ENCODE assay signal across 14 mouse cellular contexts in genomic region chr1:185343422-185343821, GRCm38 (mm10). TPM values are rescaled to one million over a fixed set of nuclear protein-coding genes. Genes with fewer than 3 reads are reported as not detected.
DNase-seq lines count a peak whose midpoint lies in the region; ATAC-seq and TF ChIP-seq lines count a peak whose summit lies in the region.
"Had no signal": no experiment of that assay in that cellular context is flagged by ENCODE, and none has a peak within 500 bp of the region (broad histone marks: within the 10 kb centered on the region; RNA-seq: fewer than 3 reads in every experiment).

No protein-coding gene starts in this region.

- H3K9ac ChIP-seq in forebrain, embryonic 15.5 days (replicated peaks), result no peak overlapping the region
- no peak overlapping the region for H3K9ac ChIP-seq in forebrain, embryonic 12.5 days
- no peak overlapping the region for H3K9ac ChIP-seq in liver, embryonic 11.5 days (ENCODE audit: low read depth, low read length)
- H3K9ac ChIP-seq in ES-Bruce4 (ENCODE audit: low read depth, poor library complexity, severe bottlenecking), result no peak overlapping the region
- H3K9ac ChIP-seq: embryonic facial prominence, embryonic 15.5 days; liver, embryonic 13.5 days had no signal

- DNase-seq in liver, result peak; percentile 7
- DNase-seq in liver, embryonic 11.5 days (ENCODE audit: low spot score), result no peak
- DNase-seq in testis, postnatal 14 days (ENCODE audit: low spot score), result no peak
- no peak for DNase-seq in spleen, postnatal 14 days (ENCODE audit: low spot score in 2 of 2)
- DNase-seq: adrenal gland, adult 2 months; heart, postnatal 14 days; kidney, postnatal 36 days; liver, embryonic 13.5 days had no signal

- H3K4me1 ChIP-seq in forebrain, embryonic 15.5 days, result no peaks in the 10 kb centered on the region
- no peaks in the 10 kb centered on the region for H3K4me1 ChIP-seq in forebrain, embryonic 12.5 days
- no peaks in the 10 kb centered on the region for H3K4me1 ChIP-seq in liver, embryonic 11.5 days (replicated peaks; ENCODE audit: control insufficient read depth, insufficient read depth, low read length)
- no peaks in the 10 kb centered on the region for H3K4me1 ChIP-seq in ES-Bruce4 (ENCODE audit: control insufficient read depth, insufficient read depth, low read length)
- H3K4me1 ChIP-seq: embryonic facial prominence, embryonic 15.5 days; liver, embryonic 13.5 days had no signal

- TF ChIP-seq POLR2A in ES-Bruce4 (IDR thresholded peaks at IDR 0.05; ENCODE audit: insufficient read depth, low read length), result no peak

- TF ChIP-seq CTCF in ES-Bruce4 (IDR thresholded peaks at IDR 0.05; ENCODE audit: low read depth, low read length), result peak; percentile 79

- H3K4me2 ChIP-seq in forebrain, embryonic 15.5 days (replicated peaks), result no peak overlapping the region
- H3K4me2 ChIP-seq in forebrain, embryonic 12.5 days, result no peak overlapping the region
- no peak overlapping the region for H3K4me2 ChIP-seq in liver, embryonic 11.5 days
- H3K4me2 ChIP-seq: embryonic facial prominence, embryonic 15.5 days; liver, embryonic 13.5 days had no signal

- H3K9me3 ChIP-seq in forebrain, embryonic 15.5 days, result no peaks in the 10 kb centered on the region
- H3K9me3 ChIP-seq in forebrain, embryonic 12.5 days, result no peaks in the 10 kb centered on the region
- H3K9me3 ChIP-seq in liver, embryonic 11.5 days (ENCODE audit: control insufficient read depth, low read length), result no peaks in the 10 kb centered on the region
- H3K9me3 ChIP-seq in ES-Bruce4 (replicated peaks; ENCODE audit: control insufficient read depth, insufficient read depth, low read length, poor library complexity, severe bottlenecking), result no peaks in the 10 kb centered on the region
- H3K9me3 ChIP-seq: embryonic facial prominence, embryonic 15.5 days; liver, embryonic 13.5 days had no signal

- H3K4me3 ChIP-seq in forebrain, embryonic 15.5 days, result no peak overlapping the region
- H3K4me3 ChIP-seq in forebrain, embryonic 12.5 days (replicated peaks), result no peak overlapping the region
- H3K4me3 ChIP-seq in liver, embryonic 11.5 days (ENCODE audit: low read depth, low read length), result no peak overlapping the region
- H3K4me3 ChIP-seq in ES-Bruce4 (ENCODE audit: low read depth, low read length), result no peak overlapping the region
- H3K4me3 ChIP-seq: embryonic facial prominence, embryonic 15.5 days; liver, embryonic 13.5 days had no signal

- H3K27ac ChIP-seq in forebrain, embryonic 15.5 days (replicated peaks), result peak overlapping the region; percentile 11; the same call in 1 of the 2 replicates
- no peak overlapping the region for H3K27ac ChIP-seq in forebrain, embryonic 12.5 days
- no peak overlapping the region for H3K27ac ChIP-seq in liver, embryonic 11.5 days (ENCODE audit: low read depth, low read length)
- no peak overlapping the region for H3K27ac ChIP-seq in ES-Bruce4 (ENCODE audit: insufficient read depth, low read length)
- H3K27ac ChIP-seq: embryonic facial prominence, embryonic 15.5 days; liver, embryonic 13.5 days had no signal

- TF ChIP-seq EP300 in ES-Bruce4 (IDR thresholded peaks at IDR 0.05; ENCODE audit: insufficient read depth, low read depth, low read length), result no peak

- no peaks in the 10 kb centered on the region for H3K27me3 ChIP-seq in forebrain, embryonic 15.5 days
- no peaks in the 10 kb centered on the region for H3K27me3 ChIP-seq in forebrain, embryonic 12.5 days
- H3K27me3 ChIP-seq in liver, embryonic 11.5 days (replicated peaks; ENCODE audit: control insufficient read depth, insufficient read depth, low read length), result no peaks in the 10 kb centered on the region
- H3K27me3 ChIP-seq in ES-Bruce4 (ENCODE audit: control insufficient read depth, insufficient read depth, low read length, poor library complexity, severe bottlenecking), result no peaks in the 10 kb centered on the region
- H3K27me3 ChIP-seq: embryonic facial prominence, embryonic 15.5 days; liver, embryonic 13.5 days; Patski had no signal

- WGBS in forebrain, embryonic 15.5 days, result 86% methylated on average over 8 of the region's 8 CpGs
- WGBS in forebrain, embryonic 12.5 days, result 81% methylated on average over 8 of the region's 8 CpGs
- 83% methylated on average over 8 of the region's 8 CpGs for WGBS in liver, embryonic 11.5 days

- peaks cover 53% of the 10 kb centered on the region for H3K36me3 ChIP-seq in forebrain, embryonic 15.5 days
- H3K36me3 ChIP-seq in forebrain, embryonic 12.5 days (replicated peaks), result peaks cover 78% of the 10 kb centered on the region
- H3K36me3 ChIP-seq in liver, embryonic 11.5 days (ENCODE audit: control insufficient read depth, insufficient read depth, low read length), result peaks cover 21% of the 10 kb centered on the region; the same call in 1 of the 2 replicates
- peaks cover 13% of the 10 kb centered on the region for H3K36me3 ChIP-seq in ES-Bruce4 (ENCODE audit: control insufficient read depth, insufficient read depth, low read length, poor library complexity, severe bottlenecking)

- no peak for ATAC-seq in forebrain, embryonic 15.5 days (replicated peaks)
- no peak for ATAC-seq in forebrain, embryonic 12.5 days (ENCODE audit: low FRiP score)
- no peak for ATAC-seq in liver, embryonic 11.5 days (replicated peaks; ENCODE audit: low FRiP score)
- peak; percentile 75 for ATAC-seq in megakaryocyte progenitor cell, adult 5-6 weeks (replicated peaks; ENCODE audit: poor library complexity)
- ATAC-seq: Patski had no signal

RNA-seq across cellular contexts. Expression of gene Bpnt1, which starts 11.5 kb away (rescaled TPM):
- polyA plus RNA-seq in forebrain, embryonic 15.5 days (2015; fragmentation: Nextera tagmentation; extraction: Ambion mirVana), result 34.5 and 40.9 TPM in 2 replicates
- polyA plus RNA-seq in forebrain, embryonic 12.5 days (2016; fragmentation: Nextera tagmentation; extraction: Ambion mirVana), result 30.4 and 33.2 TPM in 2 replicates
- polyA plus RNA-seq in liver, embryonic 11.5 days (2014; fragmentation: Nextera tagmentation; extraction: Ambion mirVana), result 28.4 and 29.4 TPM in 2 replicates
- 54.0 and 56.7 TPM in 2 replicates for polyA plus RNA-seq in ES-Bruce4 (2011; ENCODE audit: insufficient read depth, insufficient read length, low read depth, missing spikeins)
- 7.7 and 7.9 TPM in 2 replicates for total RNA-seq in megakaryocyte progenitor cell, adult 5-6 weeks (2015)
- total RNA-seq in megakaryocyte progenitor cell, adult 5-6 weeks (2017), result 23.6 and 25.2 TPM in 2 replicates

RNA-seq across cellular contexts. Expression of gene Iars2, which starts 14.2 kb away (rescaled TPM):
- polyA plus RNA-seq in forebrain, embryonic 15.5 days (2015; fragmentation: Nextera tagmentation; extraction: Ambion mirVana), result 19.2 and 19.9 TPM in 2 replicates
- 26.3 and 28.9 TPM in 2 replicates for polyA plus RNA-seq in forebrain, embryonic 12.5 days (2016; fragmentation: Nextera tagmentation; extraction: Ambion mirVana)
- polyA plus RNA-seq in liver, embryonic 11.5 days (2014; fragmentation: Nextera tagmentation; extraction: Ambion mirVana), result 41.0 and 49.6 TPM in 2 replicates
- polyA plus RNA-seq in ES-Bruce4 (2011; ENCODE audit: insufficient read depth, insufficient read length, low read depth, missing spikeins), result 55.5 and 57.9 TPM in 2 replicates
- total RNA-seq in megakaryocyte progenitor cell, adult 5-6 weeks (2015), result 48.1 and 63.6 TPM in 2 replicates
- 42.8 and 46.3 TPM in 2 replicates for total RNA-seq in megakaryocyte progenitor cell, adult 5-6 weeks (2017)

RNA-seq across cellular contexts. Expression of gene Eprs, which starts 19.4 kb away (rescaled TPM):
- polyA plus RNA-seq in forebrain, embryonic 15.5 days (2015; fragmentation: Nextera tagmentation; extraction: Ambion mirVana), result 144 and 150 TPM in 2 replicates
- polyA plus RNA-seq in forebrain, embryonic 12.5 days (2016; fragmentation: Nextera tagmentation; extraction: Ambion mirVana), result 128 and 137 TPM in 2 replicates
- polyA plus RNA-seq in liver, embryonic 11.5 days (2014; fragmentation: Nextera tagmentation; extraction: Ambion mirVana), result 180 and 202 TPM in 2 replicates
- polyA plus RNA-seq in ES-Bruce4 (2011; ENCODE audit: insufficient read depth, insufficient read length, low read depth, missing spikeins), result 179 and 189 TPM in 2 replicates
- total RNA-seq in megakaryocyte progenitor cell, adult 5-6 weeks (2015), result 108 and 117 TPM in 2 replicates
- 214 and 252 TPM in 2 replicates for total RNA-seq in megakaryocyte progenitor cell, adult 5-6 weeks (2017)
